9 mouse cellular contexts compared by ENCODE assay signal in genomic region chr4:129934177-129934855, GRCm38 (mm10). TPM values are rescaled to one million over a fixed set of nuclear protein-coding genes. Genes with fewer than 3 reads are reported as not detected.
DNase-seq lines count a peak whose midpoint lies in the region; ATAC-seq lines count a peak whose summit lies in the region.
"Had no signal": no experiment of that assay in that cellular context is flagged by ENCODE, and none has a peak within 500 bp of the region (broad histone marks: within the 10 kb centered on the region; RNA-seq: fewer than 3 reads in every experiment).

No protein-coding gene starts in this region.

- DNase-seq in heart, adult 18-20 months: no peak
- peak; percentile 65 to 88 for DNase-seq in left cerebral cortex, adult 8-10 months (ENCODE audit: low spot score in 2 of 2)
- peak; percentile 66 to 70 for DNase-seq in right cerebral cortex, adult 2 months (ENCODE audit: low spot score in 2 of 2)
- no peak for DNase-seq in spleen, postnatal 14 days (ENCODE audit: low spot score in 2 of 2)
- no peak for DNase-seq in natural killer cell, adult 2 months (ENCODE audit: low spot score in 2 of 2)
- DNase-seq in adrenal gland, postnatal 10 days: no peak

- 67% methylated on average over 16 of the region's 16 CpGs for WGBS in heart, embryonic 12.5 days

- no peak; the same call in 1 of the 2 replicates for ATAC-seq in heart, embryonic 12.5 days (ENCODE audit: insufficient number of reproducible peaks, low FRiP score)
- ATAC-seq in frontal cortex, adult (ENCODE audit: low TSS enrichment): peak; percentile 86

- no peak overlapping the region for H3K4me3 ChIP-seq in heart, embryonic 12.5 days
- H3K4me3 ChIP-seq: liver, embryonic 15.5 days had no signal

- 0 out of 2 replicates have a peak, but pooled peaks cover 3% of the 10 kb centered on the region for H3K27me3 ChIP-seq in heart, embryonic 12.5 days (replicated peaks)
- H3K27me3 ChIP-seq: liver, embryonic 15.5 days had no signal

- peak overlapping the region; percentile 48 for H3K9ac ChIP-seq in heart, embryonic 12.5 days
- H3K9ac ChIP-seq: liver, embryonic 15.5 days had no signal

- H3K4me2 ChIP-seq in heart, embryonic 12.5 days: no peak overlapping the region
- H3K4me2 ChIP-seq: liver, embryonic 15.5 days had no signal

- H3K4me1 ChIP-seq in heart, embryonic 12.5 days (replicated peaks): peaks cover 12% of the 10 kb centered on the region
- H3K4me1 ChIP-seq: liver, embryonic 15.5 days had no signal

- H3K9me3 ChIP-seq in heart, embryonic 12.5 days (replicated peaks): peaks cover 5% of the 10 kb centered on the region; the same call in 1 of the 2 replicates

- H3K36me3 ChIP-seq in heart, embryonic 12.5 days: no peaks in the 10 kb centered on the region
- H3K36me3 ChIP-seq: liver, embryonic 15.5 days had no signal

- no peak overlapping the region for H3K27ac ChIP-seq in heart, embryonic 12.5 days (ENCODE audit: poor library complexity, severe bottlenecking)
- H3K27ac ChIP-seq: liver, embryonic 15.5 days had no signal

RNA-seq across cellular contexts. Expression of gene Spocd1, which starts 5.3 kb away (rescaled TPM):
- polyA plus RNA-seq in heart, embryonic 12.5 days (2016; fragmentation: Nextera tagmentation; extraction: Ambion mirVana): 0.33 and 0.36 TPM in 2 replicates
- total RNA-seq in heart, adult 18-20 months (2021): not detected
- total RNA-seq in left cerebral cortex, adult 8-10 months (2022): under 1 TPM; 0.26 to 0.94 (median 0.68) TPM
- under 1 TPM; 0.15 to 0.30 TPM for total RNA-seq in adrenal gland, postnatal 10 days (2021)
- polyA plus RNA-seq: liver, embryonic 15.5 days had no signal

RNA-seq across cellular contexts. Expression of gene Adgrb2, which starts 50.4 kb away (rescaled TPM):
- 2.6 and 2.7 TPM in 2 replicates for polyA plus RNA-seq in heart, embryonic 12.5 days (2016; fragmentation: Nextera tagmentation; extraction: Ambion mirVana)
- 1 to 10 TPM; 2.1 to 2.4 TPM for total RNA-seq in heart, adult 18-20 months (2021)
- 100 to 1,000 TPM; 349 to 362 (median 356) TPM for total RNA-seq in left cerebral cortex, adult 8-10 months (2022)
- total RNA-seq in adrenal gland, postnatal 10 days (2021): 10 to 100 TPM; 13.4 to 16.4 TPM

Comparison
In these comparisons a context has a peak if more than half of its experiments do, and no peak if none do; other contexts are left out.
1. DNase-seq: peak in left cerebral cortex, adult 8-10 months (2 of 2) and right cerebral cortex, adult 2 months (2 of 2); none in heart, adult 18-20 months (0 of 2), spleen, postnatal 14 days (0 of 2), natural killer cell, adult 2 months (0 of 2) and adrenal gland, postnatal 10 days (single experiment).
2. RNA of gene Adgrb2, which starts 50.4 kb away (total RNA-seq): 349 to 362 TPM in left cerebral cortex, adult 8-10 months; 13.4 to 16.4 TPM in adrenal gland, postnatal 10 days and 2.1 to 2.4 TPM in heart, adult 18-20 months; every median in the first group is over 10 times any median in the second.